Mouse (Mus musculus): Measurements from ENCODE around the gene Shkbp1.
A peak's percentile ranks its signal among the peaks of the same experiment; 100 is the strongest.

The Shkbp1 gene

GRCm38 (mm10) chr7:27334405-27334911 is 21.4 kb downstream of the Shkbp1 start:
- no peak for DNase-seq (ENCODE audit: low read depth, low spot score)

GRCm38 (mm10) chr7:27333316-27333941 is 22.4 kb downstream of the Shkbp1 start:
- no peak for DNase-seq (ENCODE audit: low read depth, low spot score)

- DNase-seq (ENCODE audit: low read depth, low spot score) = peak; percentile 55
Observed at GRCm38 (mm10) chr7:27332353-27333199, 23.2 kb downstream of the Shkbp1 start.

GRCm38 (mm10) chr7:27331854-27332253 is 24.0 kb downstream of the Shkbp1 start:
- DNase-seq (ENCODE audit: low read depth, low spot score) = no peak

GRCm38 (mm10) chr7:27331541-27331851 is 24.3 kb downstream of the Shkbp1 start:
- no peak for DNase-seq (ENCODE audit: low read depth, low spot score)

GRCm38 (mm10) chr7:27330709-27331540 is 24.9 kb downstream of the Shkbp1 start:
- DNase-seq (ENCODE audit: low read depth, low spot score) = peak; percentile 60

- no peak for DNase-seq (ENCODE audit: low read depth, low spot score)
Observed at GRCm38 (mm10) chr7:27329981-27330380, 25.8 kb downstream of the Shkbp1 start.

- DNase-seq (ENCODE audit: low read depth, low spot score) = no peak
Observed at GRCm38 (mm10) chr7:27329326-27329947, 26.4 kb downstream of the Shkbp1 start.

- no peak for DNase-seq (ENCODE audit: low read depth, low spot score)
Observed at GRCm38 (mm10) chr7:27328648-27329047, 27.2 kb downstream of the Shkbp1 start.

- no peak for DNase-seq (ENCODE audit: low read depth, low spot score)
Observed at GRCm38 (mm10) chr7:27328161-27328560, 27.7 kb downstream of the Shkbp1 start.

GRCm38 (mm10) chr7:27327500-27327899 is 28.3 kb downstream of the Shkbp1 start:
- no peak for DNase-seq (ENCODE audit: low read depth, low spot score)

GRCm38 (mm10) chr7:27326101-27326880 is 29.5 kb downstream of the Shkbp1 start:
- DNase-seq (ENCODE audit: low read depth, low spot score) = no peak

GRCm38 (mm10) chr7:27325697-27326096 is 30.1 kb downstream of the Shkbp1 start:
- no peak for DNase-seq (ENCODE audit: low read depth, low spot score)

- no peak for DNase-seq (ENCODE audit: low read depth, low spot score)
Observed at GRCm38 (mm10) chr7:27324928-27325327, 30.9 kb downstream of the Shkbp1 start.

GRCm38 (mm10) chr7:27324161-27324560 is 31.7 kb downstream of the Shkbp1 start:
- DNase-seq (ENCODE audit: low read depth, low spot score) = no peak

- no peak for DNase-seq (ENCODE audit: low read depth, low spot score)
Observed at GRCm38 (mm10) chr7:27323001-27323400, 32.8 kb downstream of the Shkbp1 start.

GRCm38 (mm10) chr7:27322291-27322690 is 33.5 kb downstream of the Shkbp1 start:
- DNase-seq (ENCODE audit: low read depth, low spot score) = no peak

- DNase-seq (ENCODE audit: low read depth, low spot score) = no peak
Observed at GRCm38 (mm10) chr7:27319411-27319810, 36.4 kb downstream of the Shkbp1 start.

- DNase-seq (ENCODE audit: low read depth, low spot score) = no peak
Observed at GRCm38 (mm10) chr7:27315958-27316357, 39.9 kb downstream of the Shkbp1 start.

- no peak for DNase-seq (ENCODE audit: low read depth, low spot score)
Observed at GRCm38 (mm10) chr7:27314393-27314792, 41.4 kb downstream of the Shkbp1 start.
